Mouse (Mus musculus) retina, postnatal 1 day (tissue): Measurements from ENCODE around the gene Bud13.
A peak's percentile ranks its signal among the peaks of the same experiment; 100 is the strongest.

ENCODE experiments used
- DNase-seq: peaks from one replicate; pipeline ENCODE4 v3.0.0-alpha.2; 2012

Gene Bud13

GRCm38 (mm10) chr9:46282631-46283436, at the start of gene Bud13:
Gene Bud13 (plus strand): TSS chr9:46283008.
- DNase-seq: peak; percentile 96

GRCm38 (mm10) chr9:46235196-46235595, 47.6 kb upstream of the Bud13 start:
- DNase-seq: no peak

- DNase-seq: no peak
These were observed 47.4 kb upstream of the Bud13 start, which contains the start of gene Apoc3 for GRCm38 (mm10) chr9:46235596-46235648. Gene Apoc3 (minus strand): TSS chr9:46235636.

GRCm38 (mm10) chr9:46235649-46236048, 47.2 kb upstream of the Bud13 start:
- no peak for DNase-seq

GRCm38 (mm10) chr9:46238850-46239249, 44.0 kb upstream of the Bud13 start:
- DNase-seq: no peak

GRCm38 (mm10) chr9:46240526-46241153, 42.2 kb upstream of the Bud13 start, which contains the start of gene Apoa4:
Gene Apoa4 (plus strand): TSS chr9:46240696.
- DNase-seq: no peak

- DNase-seq: no peak
These were observed 41.0 kb upstream of the Bud13 start for GRCm38 (mm10) chr9:46241818-46242217.

- DNase-seq: no peak
These were observed 39.7 kb upstream of the Bud13 start for GRCm38 (mm10) chr9:46243122-46243521.

GRCm38 (mm10) chr9:46243584-46243983, 39.2 kb upstream of the Bud13 start:
- no peak for DNase-seq

GRCm38 (mm10) chr9:46246752-46247324, 36.0 kb upstream of the Bud13 start:
- DNase-seq: peak; percentile 92

GRCm38 (mm10) chr9:46256177-46256576, 26.6 kb upstream of the Bud13 start:
- DNase-seq: no peak

GRCm38 (mm10) chr9:46256658-46257385, 26.0 kb upstream of the Bud13 start:
- no peak for DNase-seq

- DNase-seq: no peak
These were observed 25.3 kb upstream of the Bud13 start for GRCm38 (mm10) chr9:46257546-46257945.

- no peak for DNase-seq
These were observed 23.7 kb upstream of the Bud13 start for GRCm38 (mm10) chr9:46259111-46259510.

- DNase-seq: no peak
These were observed 21.7 kb upstream of the Bud13 start for GRCm38 (mm10) chr9:46261131-46261530.

- DNase-seq: no peak
These were observed 14.4 kb upstream of the Bud13 start, which contains the start of gene Apoa5 for GRCm38 (mm10) chr9:46268343-46268873. Gene Apoa5 (plus strand): TSS chr9:46268633.

- no peak for DNase-seq
These were observed 13.7 kb upstream of the Bud13 start for GRCm38 (mm10) chr9:46269125-46269524.

GRCm38 (mm10) chr9:46270782-46271181, 12.0 kb upstream of the Bud13 start:
- DNase-seq: no peak

GRCm38 (mm10) chr9:46272070-46272469, 10.7 kb upstream of the Bud13 start:
- DNase-seq: no peak

- DNase-seq: peak; percentile 97
These were observed 9.9 kb upstream of the Bud13 start, which contains the start of gene Zpr1 for GRCm38 (mm10) chr9:46272677-46273454. Gene Zpr1 (plus strand): TSS chr9:46273064.

- no peak for DNase-seq
These were observed 8.3 kb upstream of the Bud13 start for GRCm38 (mm10) chr9:46274494-46274893.

- DNase-seq: no peak
These were observed 15.6 kb downstream of the Bud13 start for GRCm38 (mm10) chr9:46298381-46298780.

- DNase-seq: peak; percentile 75
These were observed 19.3 kb downstream of the Bud13 start for GRCm38 (mm10) chr9:46302142-46302541.
